Mouse (Mus musculus): ENCODE results near the gene Ccn6.
"Not testable (repeated sequence)": the region's sequence is repeated elsewhere in the genome, so short reads cannot be mapped to it uniquely, and the experiment has no call there.

Gene Ccn6

GRCm38 (mm10) chr10:39163694-39164093 is at the start of gene Ccn6:
TSS of gene Ccn6 (minus strand) at chr10:39163794.
- DNase-seq: no peak

GRCm38 (mm10) chr10:39210031-39210430 is 46.4 kb upstream of the Ccn6 start:
- no peak for DNase-seq

GRCm38 (mm10) chr10:39209161-39210025 is 45.8 kb upstream of the Ccn6 start:
- peak; percentile 6 for DNase-seq

GRCm38 (mm10) chr10:39208712-39209111 is 45.1 kb upstream of the Ccn6 start:
- DNase-seq: no peak

GRCm38 (mm10) chr10:39207310-39207855 is 43.8 kb upstream of the Ccn6 start:
- no peak for DNase-seq

- no peak for DNase-seq
Measured at GRCm38 (mm10) chr10:39202490-39202889, 38.9 kb upstream of the Ccn6 start.

GRCm38 (mm10) chr10:39198216-39198615 is 34.6 kb upstream of the Ccn6 start:
- DNase-seq: not testable (repeated sequence)

GRCm38 (mm10) chr10:39192673-39193072 is 29.1 kb upstream of the Ccn6 start:
- DNase-seq: no peak

GRCm38 (mm10) chr10:39185545-39185906 is 21.9 kb upstream of the Ccn6 start:
- DNase-seq: no peak

GRCm38 (mm10) chr10:39184864-39185544 is 21.4 kb upstream of the Ccn6 start:
- DNase-seq: peak; percentile 73

GRCm38 (mm10) chr10:39176981-39177380 is 13.4 kb upstream of the Ccn6 start:
- no peak for DNase-seq

- DNase-seq: no peak
Measured at GRCm38 (mm10) chr10:39173077-39173476, 9.5 kb upstream of the Ccn6 start.

GRCm38 (mm10) chr10:39172540-39172931 is 8.9 kb upstream of the Ccn6 start:
- DNase-seq: no peak

- peak; percentile 91 for DNase-seq
Measured at GRCm38 (mm10) chr10:39171603-39172539, 8.3 kb upstream of the Ccn6 start.

GRCm38 (mm10) chr10:39171134-39171533 is 7.5 kb upstream of the Ccn6 start:
- DNase-seq: peak; percentile 93

GRCm38 (mm10) chr10:39170706-39171105 is 7.1 kb upstream of the Ccn6 start:
- no peak for DNase-seq

GRCm38 (mm10) chr10:39170181-39170580 is 6.6 kb upstream of the Ccn6 start:
- peak; percentile 68 for DNase-seq

GRCm38 (mm10) chr10:39169642-39170041 is 6.0 kb upstream of the Ccn6 start:
- DNase-seq: no peak

GRCm38 (mm10) chr10:39167611-39168010 is 4.0 kb upstream of the Ccn6 start:
- no peak for DNase-seq

GRCm38 (mm10) chr10:39165632-39166115 is 2.1 kb upstream of the Ccn6 start:
- peak; percentile 71 for DNase-seq

GRCm38 (mm10) chr10:39162666-39163484 is 719 bp downstream of the Ccn6 start:
- no peak for DNase-seq

GRCm38 (mm10) chr10:39161406-39161805 is 2.2 kb downstream of the Ccn6 start:
- DNase-seq: no peak

All from right cerebral cortex, adult 18-20 months (tissue).